Mouse (Mus musculus) heart, postnatal 36 days (tissue): ENCODE data around the gene Kat5. TPM values are rescaled to one million over a fixed set of nuclear protein-coding genes. Genes with fewer than 3 reads are reported as not detected.

Source experiments
- DNase-seq, 2 experiments: peaks; one replicate each; pipeline ENCODE4 v3.0.0; 2021 to 2022
- intact Hi-C: fragments of 180-260 bp; cut with DNase I; formaldehyde crosslinking; loops from one replicate; pipeline ENCODE4 v1.15.1; 2025
- total RNA-seq, 2 experiments: library from RNA; stranded (reverse); gene quantifications; 2 replicates each; pipeline ENCODE4 v1.2.3; 2021

Gene Kat5
- total RNA-seq, 2 experiments from 2014 or later, result 30.3 to 37.0 TPM

DNA sequence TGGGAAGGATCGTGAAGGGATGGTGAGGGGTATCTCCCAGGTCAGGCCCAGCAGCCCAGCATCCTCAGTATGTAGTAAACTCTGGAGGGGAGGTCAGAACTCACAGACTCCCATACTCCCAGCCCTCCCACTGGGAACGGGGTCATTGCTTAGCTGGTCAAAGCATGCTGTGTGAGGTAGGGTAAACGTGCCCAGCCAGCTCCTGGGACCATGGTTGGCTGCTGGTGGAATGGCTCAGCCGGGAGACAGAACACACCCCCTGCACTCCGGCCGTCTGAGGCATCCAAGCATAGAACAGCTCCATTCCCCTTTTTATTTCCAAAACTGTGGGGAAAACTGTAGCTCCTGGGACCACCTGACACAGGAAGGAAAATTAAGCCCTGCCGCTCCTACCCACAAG is 51.9 kb downstream of the Kat5 start:
- intact Hi-C loops, result loop anchor here (10.0 kb wide), 1 partner anchor 437 kb away; no protein-coding TSS in a partner anchor
- DNase-seq, result no peak

DNA sequence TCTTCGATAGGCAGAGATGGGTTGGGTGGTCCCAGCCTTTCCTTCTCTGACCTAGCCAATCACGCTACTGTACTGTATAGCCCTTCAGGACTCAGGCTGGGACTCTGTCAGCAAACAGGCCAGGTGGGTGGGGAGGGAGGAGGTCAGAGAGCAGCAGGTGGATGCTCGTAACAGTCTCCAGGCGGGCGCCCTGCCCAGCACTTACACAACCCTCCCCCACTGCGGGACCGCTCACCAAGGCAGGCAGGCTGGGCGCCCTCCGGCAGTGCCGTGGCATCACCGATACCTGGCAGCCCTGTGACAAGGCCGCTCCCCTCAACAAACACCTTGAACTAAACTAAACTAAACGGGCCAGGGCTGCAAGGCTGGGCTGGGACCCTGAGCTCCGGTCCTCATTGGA is 55.8 kb downstream of the Kat5 start:
- intact Hi-C loops, result loop anchor here (10.0 kb wide), 1 partner anchor 441 kb away; no protein-coding TSS in a partner anchor
- no peak for DNase-seq

DNA sequence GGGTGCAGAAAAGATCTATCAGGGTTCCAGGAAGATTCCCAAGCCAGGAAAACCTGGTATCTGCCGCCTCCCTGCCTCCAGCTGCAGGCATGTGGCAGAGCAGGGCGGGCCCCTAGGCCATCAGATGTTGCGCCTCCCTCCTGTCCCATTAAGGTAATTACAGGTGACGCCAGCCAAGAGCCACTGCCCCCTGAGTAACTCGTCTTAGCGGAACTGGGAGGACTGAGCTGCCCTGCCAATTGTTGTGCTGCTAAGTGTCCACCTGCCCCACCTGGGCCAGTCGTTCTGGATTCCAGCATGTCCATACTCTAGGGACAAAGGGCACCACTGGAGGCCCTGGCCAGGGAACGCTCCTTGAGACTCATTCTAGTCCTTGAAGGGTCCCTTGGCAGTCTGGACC is 56.2 kb downstream of the Kat5 start:
- intact Hi-C loops, result loop anchor here (10.0 kb wide), 1 partner anchor 441 kb away; no protein-coding TSS in a partner anchor
- no peak for DNase-seq

Other genes with a start within 250 kb of the Kat5 start
- 10 to 100 TPM; 16.5 to 17.7 TPM for gene Eif1ad, start 243.5 kb downstream of the Kat5 start, total RNA-seq
- gene Banf1, start 243.1 kb downstream of the Kat5 start, total RNA-seq, result 100 to 1,000 TPM; 126 to 142 TPM
- gene Sart1, start 221.5 kb downstream of the Kat5 start, total RNA-seq, result 10 to 100 TPM; 53.2 to 55.5 TPM
- 1 to 10 TPM in 1 of 2 experiments, under 1 TPM in 1; 0.17 to 2.8 TPM for gene Tsga10ip, start 207.7 kb downstream of the Kat5 start, total RNA-seq
- 100 to 1,000 TPM; 297 to 319 TPM for gene Drap1, start 185.3 kb downstream of the Kat5 start, total RNA-seq
- gene AI837181, start 185.1 kb downstream of the Kat5 start, total RNA-seq, result 10 to 100 TPM; 33.3 to 38.1 TPM
- gene Fosl1, start 162.7 kb downstream of the Kat5 start, total RNA-seq, result not detected
- 10 to 100 TPM in 1 of 2 experiments, 1 to 10 TPM in 1; 9.5 to 11.0 TPM for gene Ccdc85b, start 152.3 kb downstream of the Kat5 start, total RNA-seq
- gene Fibp, start 149.6 kb downstream of the Kat5 start, total RNA-seq, result 10 to 100 TPM; 50.3 to 50.5 TPM
- gene Ctsw, start 141.7 kb downstream of the Kat5 start, total RNA-seq, result under 1 TPM in 1 of 2 experiments, not detected in 1; 0.43 TPM
- gene Efemp2, start 136.3 kb downstream of the Kat5 start, total RNA-seq, result 1 to 10 TPM; 9.0 to 9.8 TPM
- 10 to 100 TPM; 19.6 to 23.7 TPM for gene Mus81, start 121.8 kb downstream of the Kat5 start, total RNA-seq
- gene Cfl1, start 119.8 kb downstream of the Kat5 start, total RNA-seq, result 100 to 1,000 TPM; 174 to 188 TPM
- gene 1700020D05Rik, start 106.5 kb downstream of the Kat5 start, total RNA-seq, result under 1 TPM; 0.58 to 0.70 TPM
- 1 to 10 TPM; 5.1 TPM for gene Snx32, start 99.7 kb downstream of the Kat5 start, total RNA-seq
- not detected for gene Ovol1, start 49.6 kb downstream of the Kat5 start, total RNA-seq
- gene Ap5b1, start 42.2 kb downstream of the Kat5 start, total RNA-seq, result 1 to 10 TPM; 3.1 to 3.4 TPM
- 10 to 100 TPM; 42.7 to 53.2 TPM for gene Rnaseh2c, start 8.4 kb downstream of the Kat5 start, total RNA-seq
- gene Rela, start 27.2 kb upstream of the Kat5 start, total RNA-seq, result 10 to 100 TPM; 25.6 to 31.2 TPM
- 10 to 100 TPM; 19.5 to 29.0 TPM for gene Sipa1, start 53.5 kb upstream of the Kat5 start, total RNA-seq
- gene Map3k11, start 78.5 kb upstream of the Kat5 start, total RNA-seq, result 10 to 100 TPM; 26.0 to 29.5 TPM
- 10 to 100 TPM; 15.7 to 16.8 TPM for gene Pcnx3, start 78.7 kb upstream of the Kat5 start, total RNA-seq
- not detected for gene Kcnk7, start 94.1 kb upstream of the Kat5 start, total RNA-seq
- 100 to 1,000 TPM; 135 to 136 TPM for gene Ehbp1l1, start 116.1 kb upstream of the Kat5 start, total RNA-seq
- gene Fam89b, start 119.4 kb upstream of the Kat5 start, total RNA-seq, result 10 to 100 TPM; 29.3 to 32.6 TPM
- 10 to 100 TPM; 36.5 to 42.2 TPM for gene Ltbp3, start 130.7 kb upstream of the Kat5 start, total RNA-seq
- gene Scyl1, start 161.2 kb upstream of the Kat5 start, total RNA-seq, result 10 to 100 TPM; 69.0 to 72.9 TPM